Mouse (Mus musculus) cerebellum, postnatal 4 days (tissue): ENCODE data around the gene Ube2o.

Experiments used
- DNase-seq, 2 experiments: peaks; one replicate each; pipeline ENCODE4 v3.0.0; 2022; ENCODE audit warnings: low spot score in 2 of 2, mixed read lengths in 1 of 2

Gene Ube2o

DNA sequence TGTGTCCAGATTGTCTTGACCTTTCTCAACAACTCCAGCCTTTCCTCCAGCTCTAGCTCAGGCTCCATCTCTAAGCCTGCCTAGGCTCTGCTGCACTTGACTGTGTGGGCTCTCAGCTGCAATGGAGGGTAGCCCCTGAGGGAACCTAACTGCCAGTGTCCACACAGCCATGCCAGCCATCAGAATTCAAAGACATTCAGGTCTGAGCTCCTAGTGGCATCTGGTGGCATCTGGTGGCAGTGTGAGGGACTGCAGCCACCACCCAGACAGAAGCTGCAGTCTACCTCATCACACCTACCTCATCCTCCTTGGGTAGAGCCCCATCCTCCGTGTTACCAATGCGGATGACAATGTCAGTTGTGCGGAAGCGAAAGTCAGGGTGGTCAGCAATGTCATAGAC lies 38.1 kb downstream of the Ube2o start:
- DNase-seq, result peak in 1 of 2 experiments; percentile 58

GRCm38 (mm10) chr11:116541183-116541582 lies 40.1 kb downstream of the Ube2o start:
- DNase-seq, result no peak

DNA sequence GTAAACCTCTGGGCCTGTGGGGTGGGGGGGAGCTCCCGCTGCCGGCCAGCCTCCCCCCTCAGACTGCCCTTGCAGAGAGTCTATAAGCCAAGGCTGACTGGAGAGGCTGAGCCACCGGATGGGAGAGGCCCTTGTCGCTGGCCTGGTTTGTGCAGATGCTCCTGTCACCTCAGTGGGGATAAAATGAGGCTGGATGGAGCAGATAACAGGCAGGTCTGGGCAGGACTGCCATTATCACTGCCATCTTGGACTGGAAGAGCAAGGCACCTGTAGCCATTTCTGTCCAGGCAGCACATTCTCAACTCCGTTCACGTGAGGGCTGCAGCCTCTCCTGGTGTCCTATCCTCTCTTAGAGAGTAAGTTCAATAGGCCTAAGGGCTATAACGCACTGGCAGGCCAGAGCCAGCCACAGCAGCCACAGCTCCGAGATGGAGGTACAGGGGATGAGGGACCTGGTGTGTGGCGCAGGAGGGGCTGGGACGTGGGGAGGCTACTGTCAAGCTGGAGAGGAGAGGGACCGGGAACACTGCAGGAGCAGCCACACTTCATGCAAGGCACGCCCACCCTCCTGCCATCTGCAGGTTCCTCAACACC lies 43.0 kb downstream of the Ube2o start:
- no peak for DNase-seq

DNA sequence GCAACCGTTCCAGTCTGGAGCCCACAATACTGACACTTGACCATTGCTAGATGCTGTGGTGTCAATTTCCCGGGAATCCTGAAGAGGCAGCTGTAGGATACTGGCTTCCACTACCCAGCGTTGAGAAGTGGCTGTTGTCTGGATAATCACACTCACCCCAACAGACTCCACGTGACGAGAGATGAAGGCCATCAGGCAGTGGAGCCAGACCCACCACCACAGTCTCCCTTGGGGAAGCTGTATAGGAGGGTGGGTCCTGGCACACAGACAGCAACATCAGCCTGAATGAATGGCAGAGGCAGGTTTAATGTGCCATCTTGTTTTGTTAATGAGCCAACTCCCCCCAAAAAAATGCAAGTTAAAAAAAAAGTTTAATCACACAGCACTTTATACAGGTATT lies 43.9 kb downstream of the Ube2o start:
- DNase-seq, result no peak

DNA sequence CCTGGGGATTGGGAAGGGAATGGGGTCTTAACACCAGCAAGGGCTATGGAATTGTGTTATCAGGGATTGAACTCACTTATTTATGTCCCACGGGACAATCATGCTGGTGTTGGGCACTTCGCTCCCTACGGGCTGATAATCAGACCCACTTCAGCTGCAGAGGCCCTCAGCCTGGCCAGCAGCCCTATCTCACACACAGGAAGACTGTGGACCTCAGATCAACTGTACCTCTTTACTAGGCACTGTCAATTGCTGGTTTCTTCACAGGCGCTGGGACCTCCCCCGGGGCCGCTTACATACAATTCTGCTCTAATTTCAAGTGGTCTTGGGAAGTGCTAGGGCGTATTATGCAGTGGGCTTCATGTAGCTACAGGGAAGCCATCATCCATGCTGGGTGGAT lies 44.6 kb downstream of the Ube2o start:
- DNase-seq, result no peak

GRCm38 (mm10) chr11:116534154-116534865 lies 46.9 kb downstream of the Ube2o start:
- peak in 1 of 2 experiments; percentile 63 for DNase-seq

DNA sequence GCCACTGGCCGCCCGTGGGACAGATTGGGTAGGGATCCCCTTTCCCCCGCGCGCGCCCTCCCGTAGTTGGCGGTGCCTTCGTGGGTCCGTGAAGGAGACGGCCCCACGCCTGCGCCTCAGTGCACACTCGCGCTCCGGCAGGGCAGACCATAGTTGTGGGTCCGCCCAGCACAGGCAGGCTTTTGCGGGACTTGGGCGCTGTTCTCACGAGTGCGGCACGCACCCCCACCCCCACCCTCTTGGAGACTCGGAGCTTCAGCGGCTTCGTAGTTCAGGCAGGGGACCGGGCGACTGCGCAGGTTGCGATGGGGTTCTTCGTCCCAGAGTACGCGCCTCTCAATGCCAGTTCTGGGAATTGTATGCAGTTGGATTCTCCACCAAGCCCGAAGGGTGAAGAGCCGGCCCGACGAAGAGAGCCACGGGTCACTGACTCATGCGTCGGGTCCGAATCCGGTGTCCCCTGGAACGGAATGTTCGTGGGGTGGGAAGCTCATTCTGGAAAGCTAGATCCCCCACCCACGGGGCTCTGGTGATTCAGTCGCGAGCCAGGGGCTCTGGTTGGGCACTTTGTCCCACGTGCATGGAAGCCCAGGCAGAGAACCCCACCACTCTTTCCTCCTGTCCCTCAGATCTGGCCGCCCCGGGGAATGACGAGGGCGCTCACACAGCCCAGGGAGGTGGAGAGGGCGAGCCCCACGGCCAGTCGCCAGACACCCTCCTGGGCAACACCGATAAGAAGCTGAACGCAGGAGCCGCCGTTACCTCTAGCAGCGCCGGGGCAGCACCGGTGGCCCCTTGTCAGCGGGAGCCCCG lies 47.7 kb downstream of the Ube2o start:
- DNase-seq, result no peak

- peak in 1 of 2 experiments; percentile 39 for DNase-seq
Observed at GRCm38 (mm10) chr11:116532810-116533338, 48.4 kb downstream of the Ube2o start.

DNA sequence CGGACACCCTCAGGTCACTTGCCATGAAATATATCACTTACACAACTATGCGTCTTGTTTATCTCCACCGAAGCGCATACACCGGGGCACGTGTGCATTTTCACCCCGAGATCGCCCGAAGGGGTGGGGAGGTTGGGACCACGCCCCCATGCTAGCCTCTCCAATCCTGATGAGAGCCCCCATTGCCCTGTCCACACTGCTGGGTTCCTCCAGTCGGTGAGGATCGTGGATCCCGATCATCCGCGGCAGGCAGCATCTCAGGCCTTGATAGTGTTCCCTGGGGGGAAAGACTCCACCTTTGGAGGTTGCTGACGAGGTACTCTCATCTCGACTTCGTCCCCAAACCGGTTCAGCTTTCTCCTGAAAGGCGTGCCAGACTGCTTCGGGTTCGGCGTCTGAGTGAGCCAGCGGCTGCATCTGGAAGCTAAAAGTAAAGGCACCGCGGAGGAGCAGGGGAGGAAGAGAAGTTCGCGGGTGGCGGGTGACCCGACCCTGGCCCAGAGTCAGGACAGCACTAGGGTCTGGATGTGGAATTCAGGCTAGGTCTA lies 48.9 kb downstream of the Ube2o start:
- no peak for DNase-seq

DNA sequence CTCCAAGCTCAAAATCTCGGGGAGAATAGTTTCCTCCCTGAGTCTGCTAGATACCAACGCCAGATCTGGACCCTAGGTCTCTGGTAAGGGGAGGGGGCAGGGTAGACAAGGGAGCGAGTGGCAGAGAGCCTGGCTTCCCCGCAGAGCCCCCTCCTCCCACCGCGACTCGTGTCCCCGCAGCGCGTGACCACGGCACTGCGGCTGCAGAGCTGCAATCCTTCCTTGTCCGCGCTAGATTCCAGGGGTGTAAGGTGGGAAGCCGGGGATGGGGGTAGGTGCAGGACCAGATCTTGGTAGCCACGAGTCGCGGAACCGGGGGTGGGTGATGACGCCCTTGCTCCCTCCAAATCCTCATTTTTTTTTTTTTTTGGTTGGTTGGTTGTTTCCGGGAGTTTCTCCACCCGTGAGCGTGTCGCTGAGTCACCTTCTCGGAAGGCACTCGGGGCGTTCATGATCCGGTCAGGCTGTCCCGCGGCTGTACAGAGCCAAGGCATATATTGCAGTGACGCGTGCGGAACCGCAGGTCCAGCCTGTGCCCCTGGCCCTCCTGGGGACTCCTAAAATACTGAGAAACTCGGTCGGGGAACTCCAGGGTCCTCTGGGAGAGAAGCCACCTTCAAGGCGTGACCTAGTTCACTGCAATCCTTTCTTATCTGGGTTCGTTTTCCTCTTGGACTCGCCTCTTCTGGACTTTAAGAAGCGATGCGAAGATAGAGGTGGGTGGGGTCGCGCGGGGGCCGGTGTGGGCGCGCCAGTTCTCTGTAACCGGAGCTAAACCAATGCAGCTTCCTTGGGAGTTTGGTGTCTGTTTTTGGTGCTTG lies 49.7 kb downstream of the Ube2o start:
- DNase-seq, result no peak

DNA sequence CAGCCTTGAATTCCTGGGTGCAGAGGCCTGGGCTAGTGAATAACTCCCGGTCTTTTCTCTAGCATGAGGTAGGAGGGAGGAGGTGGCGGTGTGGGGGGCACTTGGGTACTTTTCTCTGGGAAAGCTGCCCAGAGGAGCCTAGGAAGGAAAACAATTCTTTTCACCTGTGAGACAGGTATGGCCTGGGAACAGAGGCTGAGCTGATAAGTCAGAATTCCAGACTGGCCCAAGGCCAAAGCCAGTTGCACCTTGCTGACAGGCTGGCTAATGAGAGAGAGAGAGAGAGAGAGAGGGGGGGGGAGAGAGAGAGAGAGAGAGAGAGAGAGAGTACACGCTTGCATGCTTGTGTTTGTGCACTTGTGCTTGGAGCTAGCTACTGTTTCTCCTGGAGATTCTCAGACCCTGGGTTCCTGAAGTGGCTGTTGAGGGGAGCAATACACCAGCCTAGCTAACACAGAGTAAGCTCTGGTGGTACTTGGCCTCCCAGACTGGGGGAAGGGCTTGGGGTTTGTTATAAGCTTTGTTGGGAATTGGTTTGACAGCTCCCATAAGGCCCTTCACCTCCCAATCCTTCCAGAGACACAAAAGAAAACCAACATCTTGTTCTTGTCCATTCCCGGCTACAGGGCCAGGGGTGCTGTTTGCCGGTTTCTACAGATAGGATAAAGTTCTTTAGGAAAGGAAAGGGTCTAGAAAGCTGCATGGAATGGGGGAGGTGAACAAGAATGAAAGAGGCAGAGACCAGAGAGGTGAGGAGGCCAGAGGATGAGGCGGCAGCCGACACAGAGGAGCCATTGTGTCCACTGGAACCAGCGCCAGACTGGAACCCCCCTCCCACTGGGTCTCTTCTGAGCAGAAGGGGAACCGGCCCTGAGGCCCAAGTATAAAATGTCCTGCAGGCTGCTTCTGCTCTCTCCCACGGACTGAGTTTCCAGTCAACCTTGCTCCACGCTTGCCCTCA lies 50.8 kb downstream of the Ube2o start, which contains the start of gene Sphk1:
Sphk1 (plus strand) TSS at position 739 of the 961 bp plus-strand sequence.
- DNase-seq, result no peak

- no peak for DNase-seq
Observed at GRCm38 (mm10) chr11:116528636-116529320, 52.5 kb downstream of the Ube2o start.

GRCm38 (mm10) chr11:116523699-116524189 lies 57.5 kb downstream of the Ube2o start:
- DNase-seq, result no peak

- no peak for DNase-seq
Observed at GRCm38 (mm10) chr11:116522886-116523698, 58.2 kb downstream of the Ube2o start.

DNA sequence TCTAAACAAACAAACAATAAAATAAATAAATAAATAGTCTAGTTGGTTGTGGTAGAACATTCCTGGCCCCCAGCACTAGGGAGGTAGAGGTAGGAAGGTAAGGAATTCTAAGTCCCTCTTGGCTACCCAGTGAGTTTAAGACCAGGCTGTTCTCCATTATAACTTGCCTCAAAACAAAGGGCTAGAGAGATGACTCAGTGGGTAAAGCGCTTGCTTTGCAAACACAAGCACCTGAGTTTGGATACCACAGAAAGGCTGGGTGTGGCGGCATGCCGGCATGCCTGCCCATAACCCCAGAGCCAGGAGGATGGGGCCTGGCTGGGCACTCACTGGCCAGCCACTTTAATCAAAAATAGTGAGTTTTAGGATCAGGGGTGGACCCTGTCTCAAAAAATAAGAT lies 59.2 kb downstream of the Ube2o start:
- DNase-seq, result no peak

GRCm38 (mm10) chr11:116521143-116521542 lies 60.1 kb downstream of the Ube2o start:
- DNase-seq, result no peak

- no peak for DNase-seq
Observed at GRCm38 (mm10) chr11:116518482-116518881, 62.8 kb downstream of the Ube2o start.

- DNase-seq, result no peak
Observed at GRCm38 (mm10) chr11:116515330-116516020, 65.8 kb downstream of the Ube2o start.
